Mouse (Mus musculus): ENCODE measurements around the gene Gm14862.

Gene Gm14862

DNA sequence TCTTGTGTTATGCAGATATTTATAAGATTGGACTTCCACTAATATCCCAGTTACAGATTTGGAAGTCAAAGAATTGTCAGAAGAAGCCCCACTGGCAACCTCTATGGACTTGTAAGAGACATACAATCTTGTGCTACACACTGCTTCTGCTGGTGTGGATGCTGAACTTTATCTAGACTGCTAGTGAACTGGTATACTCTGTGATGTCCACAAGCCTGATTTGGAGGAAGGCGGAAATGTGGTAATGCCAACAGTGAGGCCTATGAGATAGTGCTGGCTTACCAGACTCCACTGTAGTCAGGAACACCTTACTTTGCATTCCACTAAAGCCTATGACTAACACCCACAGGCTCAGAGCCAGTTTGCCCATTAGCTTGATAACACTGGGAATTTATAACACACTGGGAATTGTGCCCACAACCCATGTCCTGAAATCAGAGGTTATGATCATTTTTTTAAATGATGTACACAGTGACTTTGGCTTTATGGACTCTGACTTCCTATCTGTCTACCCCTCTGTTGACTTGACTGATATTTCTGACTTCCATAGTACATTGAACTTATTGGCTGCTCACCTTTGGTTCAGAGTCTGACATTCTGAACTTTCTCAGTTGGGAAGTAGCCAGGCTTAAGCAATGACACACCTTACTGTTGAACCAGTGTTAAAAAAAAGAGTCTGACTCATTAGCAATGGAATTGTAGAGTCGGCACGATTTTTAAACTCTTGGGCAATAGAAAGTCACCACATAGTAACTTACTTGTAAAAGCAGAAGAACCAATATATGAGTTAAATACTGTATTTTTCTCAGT is 34.1 kb downstream of the Gm14862 start:
- no peak for DNase-seq (ENCODE audit: low read depth, low spot score)

GRCm38 (mm10) chrX:9221736-9222135 is 35.0 kb downstream of the Gm14862 start:
- DNase-seq (ENCODE audit: low read depth, low spot score): no peak

DNA sequence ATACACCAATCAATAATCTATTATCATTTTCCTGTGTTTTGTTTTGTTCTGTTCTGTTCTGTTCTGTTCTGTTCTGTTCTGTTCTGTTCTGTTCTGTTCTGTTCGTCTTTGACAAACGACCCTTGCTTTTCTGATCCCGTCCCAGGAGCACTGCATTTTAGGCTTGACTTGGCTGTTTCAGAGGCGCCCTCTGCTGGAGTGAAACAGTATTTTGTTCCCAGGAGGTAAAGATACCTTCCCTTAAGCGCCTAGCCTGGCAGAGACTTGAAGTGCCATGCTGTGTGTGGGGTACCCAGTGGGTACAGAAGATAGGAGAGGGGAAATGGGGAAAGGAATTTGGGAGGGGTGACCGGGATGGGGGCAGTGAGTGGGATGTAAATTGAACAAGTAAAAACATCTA is 35.5 kb downstream of the Gm14862 start:
- DNase-seq (ENCODE audit: low read depth, low spot score): no peak

DNA sequence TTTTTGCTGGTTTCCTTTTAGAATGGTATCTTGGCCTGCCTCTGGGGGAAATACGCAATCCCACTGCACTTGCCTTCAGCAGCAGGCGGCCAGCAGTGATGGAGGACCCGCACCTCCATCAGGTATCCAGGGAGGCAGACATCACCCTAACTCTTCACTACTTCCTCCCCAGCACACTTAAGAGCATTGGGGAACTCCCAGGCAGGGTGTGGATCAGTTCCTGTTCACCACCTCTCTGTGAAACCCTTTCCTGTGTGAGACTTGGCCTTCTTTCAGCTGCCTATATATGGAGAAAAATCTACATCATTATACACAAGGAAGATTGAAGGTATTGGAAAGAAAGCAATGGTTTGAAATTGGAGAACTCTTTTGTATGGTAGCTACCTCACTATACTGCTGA is 37.1 kb downstream of the Gm14862 start:
- no peak for DNase-seq (ENCODE audit: low read depth, low spot score)

DNA sequence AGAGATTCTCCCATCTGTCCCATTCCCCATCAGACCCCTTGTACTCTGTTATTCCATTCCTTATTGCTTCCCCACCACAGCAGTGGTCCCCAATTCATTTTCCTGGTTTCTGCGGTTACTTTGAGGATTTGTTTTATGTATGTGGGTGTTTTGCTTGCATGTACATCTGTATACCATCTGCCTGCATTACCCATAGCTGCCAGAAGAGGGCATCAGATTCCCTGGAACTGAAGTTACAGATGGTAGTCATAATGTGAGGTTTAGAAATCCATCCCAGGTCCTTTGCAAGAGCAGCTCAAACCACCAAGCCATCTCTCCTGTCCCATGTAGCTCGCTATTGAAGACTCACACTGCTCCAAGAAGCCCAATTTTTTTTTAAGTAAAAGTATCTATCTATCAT is 40.5 kb downstream of the Gm14862 start:
- no peak for DNase-seq (ENCODE audit: low read depth, low spot score)

- DNase-seq (ENCODE audit: low read depth, low spot score): no peak
Observed at GRCm38 (mm10) chrX:9205121-9205520, 51.6 kb downstream of the Gm14862 start.

DNA sequence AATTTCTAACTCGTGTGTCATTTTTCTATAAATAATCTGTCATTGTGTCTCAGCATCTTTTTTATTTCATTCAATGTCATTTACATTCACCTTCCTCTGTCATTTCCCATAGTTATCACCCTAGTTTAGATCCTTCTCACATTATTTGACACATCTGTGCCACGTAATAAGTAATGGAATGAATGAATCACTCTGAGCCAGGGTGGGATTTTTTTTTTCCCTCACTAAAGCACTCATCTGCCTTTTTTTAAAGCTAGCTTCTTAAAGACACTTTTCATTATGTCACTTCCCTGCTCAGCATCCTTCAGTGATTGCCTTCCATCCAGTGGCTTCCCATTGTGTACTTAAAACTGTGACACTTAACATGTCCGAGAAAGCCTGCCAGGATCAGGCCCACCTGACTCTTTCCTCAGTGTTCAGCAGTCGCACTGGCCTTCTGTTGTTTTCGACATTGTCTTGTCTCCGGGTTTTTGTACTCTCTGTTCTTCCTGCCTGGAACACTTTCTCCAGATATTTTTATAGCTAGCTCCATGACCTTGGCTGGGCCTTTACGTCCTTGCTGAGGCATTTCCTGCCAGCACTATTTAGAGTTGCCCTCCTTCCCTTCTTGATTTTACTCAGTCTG is 53.8 kb downstream of the Gm14862 start:
- DNase-seq (ENCODE audit: low read depth, low spot score): no peak

GRCm38 (mm10) chrX:9201954-9202353 is 54.7 kb downstream of the Gm14862 start:
- no peak for DNase-seq (ENCODE audit: low read depth, low spot score)

All from WW6 (cell line).